Mouse (Mus musculus) limb, embryonic 11.5 days (tissue): ENCODE measurements at regions not wholly inside any gene's neighbourhood (a gene's known extent, or its start where the extent isn't known, plus 50 kb on each side); places are given as distances from the start of the nearest gene placed in this dataset.
"Not testable (repeated sequence)": the region's sequence is repeated elsewhere in the genome, so short reads cannot be mapped to it uniquely, and the experiment has no call there.

Experiments
- ATAC-seq: fragments of 200-750 bp; cut with Nextera tagmentation; 2 replicates; pipeline ENCODE4 v1.8.0; 2017; ENCODE audit warnings: low read depth; ENCODE audit not compliant: insufficient number of reproducible peaks, low FRiP score, low TSS enrichment
- DNase-seq: peaks from one replicate; pipeline ENCODE4 v3.0.0-alpha.2; 2015; ENCODE audit warnings: low spot score
- H3K27ac ChIP-seq: fragments of 300-500 bp; sonication (generic); replicated peaks from 2 replicates; pipeline ENCODE4 v1.5.1; 2014; ENCODE audit warnings: low read depth, mild to moderate bottlenecking, low read length
- H3K27me3 ChIP-seq: fragments of 300-500 bp; sonication (generic); 2 replicates; pipeline ENCODE4 v1.6.1; 2014; ENCODE audit warnings: mild to moderate bottlenecking, low read length, mixed read lengths; ENCODE audit not compliant: control insufficient read depth, insufficient read depth
- H3K36me3 ChIP-seq: fragments of 300-500 bp; sonication (generic); 2 replicates; pipeline ENCODE4 v1.6.1; 2014; ENCODE audit warnings: mild to moderate bottlenecking, low read length, moderate library complexity, mixed read lengths; ENCODE audit not compliant: control insufficient read depth, insufficient read depth
- H3K4me1 ChIP-seq: fragments of 300-500 bp; sonication (generic); 2 replicates; pipeline ENCODE4 v1.6.1; 2014; ENCODE audit warnings: low read length, mixed read lengths; ENCODE audit not compliant: control insufficient read depth, insufficient read depth
- H3K4me2 ChIP-seq: fragments of 300-500 bp; sonication (generic); 2 replicates; pipeline ENCODE4 v1.6.1; 2014; ENCODE audit warnings: low read depth, mild to moderate bottlenecking, moderate library complexity; ENCODE audit not compliant: severe bottlenecking
- H3K4me3 ChIP-seq: fragments of 300-500 bp; sonication (generic); 2 replicates; pipeline ENCODE4 v1.5.1; 2014; ENCODE audit warnings: low read depth, low read length
- H3K9ac ChIP-seq: fragments of 300-500 bp; sonication (generic); 2 replicates; pipeline ENCODE4 v1.6.1; 2014; ENCODE audit warnings: mild to moderate bottlenecking, low read length
- H3K9me3 ChIP-seq: fragments of 300-500 bp; sonication (generic); 2 replicates; pipeline ENCODE4 v1.6.1; 2016; ENCODE audit warnings: low read length; ENCODE audit not compliant: control insufficient read depth
- WGBS: fragments of 180-500 bp; shearing (Covaris S2); extraction: QIAGEN DNeasy Blood & Tissue Kit; methylation state at CpG from one replicate; pipeline ENCODE4 v1.1.7; 2014; 5-methylcytosine and 5-hydroxymethylcytosine counted together

DNA sequence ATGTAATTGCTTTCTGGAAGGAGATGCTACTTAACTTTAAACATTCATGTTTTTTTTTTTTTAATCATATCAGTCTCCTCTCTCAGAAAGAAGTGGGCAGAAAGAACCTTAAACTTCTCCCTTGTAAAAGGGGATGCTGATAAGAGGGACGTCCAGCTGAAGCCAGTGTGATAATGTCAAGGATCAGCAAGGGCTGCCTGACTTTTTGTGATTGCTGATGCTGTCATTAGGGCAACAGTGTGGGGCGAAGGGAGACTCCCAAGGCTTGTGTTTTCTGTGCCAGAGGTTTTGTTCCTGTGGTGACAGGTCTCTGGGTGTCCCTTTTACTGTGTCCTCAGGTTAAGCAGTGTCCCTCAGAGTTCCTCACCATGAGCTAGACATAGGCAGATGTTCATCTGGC lies 61.8 kb upstream of the Prkar2b start:
- H3K27me3 ChIP-seq = no peaks in the 10 kb centered on the region
- no peak for DNase-seq
- H3K27ac ChIP-seq = no peak overlapping the region

DNA sequence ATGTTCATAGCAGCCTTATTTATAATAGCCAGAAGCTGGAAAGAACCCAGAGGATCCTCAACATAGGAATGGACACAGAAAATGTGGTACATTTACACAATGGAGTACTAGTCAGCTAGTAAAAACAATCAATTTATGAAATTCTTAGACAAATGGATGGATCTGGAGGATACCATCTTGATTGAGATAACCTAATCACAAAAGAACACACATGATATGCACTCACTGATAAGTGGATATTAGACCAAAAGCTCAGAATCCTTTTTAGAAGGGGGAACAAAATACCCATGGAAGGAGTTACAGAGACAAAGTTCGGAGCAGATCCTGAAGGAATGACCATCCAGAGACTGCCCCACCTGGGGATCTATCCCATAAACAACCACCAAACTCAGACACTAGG lies 60.9 kb upstream of the Prkar2b start:
- H3K9me3 ChIP-seq, DNase-seq, ATAC-seq, H3K4me2 ChIP-seq, H3K27me3 ChIP-seq, H3K4me3 ChIP-seq, H3K36me3 ChIP-seq, H3K27ac ChIP-seq, H3K9ac ChIP-seq, H3K4me1 ChIP-seq: not testable (repeated sequence)
- 100% methylated on average over 1 of the region's 1 CpGs for WGBS

More for the DNA sequence above, 61.8 kb upstream of the Prkar2b start:
- no peak overlapping the region for H3K4me2 ChIP-seq
- no peaks in the 10 kb centered on the region for H3K9me3 ChIP-seq
- no peak overlapping the region for H3K4me3 ChIP-seq
- H3K4me1 ChIP-seq = no peaks in the 10 kb centered on the region; the same call in 1 of the 2 replicates
- H3K9ac ChIP-seq = no peak overlapping the region
- no peaks in the 10 kb centered on the region for H3K36me3 ChIP-seq
- WGBS = 56% methylated on average over 2 of the region's 2 CpGs
- no peak for ATAC-seq

DNA sequence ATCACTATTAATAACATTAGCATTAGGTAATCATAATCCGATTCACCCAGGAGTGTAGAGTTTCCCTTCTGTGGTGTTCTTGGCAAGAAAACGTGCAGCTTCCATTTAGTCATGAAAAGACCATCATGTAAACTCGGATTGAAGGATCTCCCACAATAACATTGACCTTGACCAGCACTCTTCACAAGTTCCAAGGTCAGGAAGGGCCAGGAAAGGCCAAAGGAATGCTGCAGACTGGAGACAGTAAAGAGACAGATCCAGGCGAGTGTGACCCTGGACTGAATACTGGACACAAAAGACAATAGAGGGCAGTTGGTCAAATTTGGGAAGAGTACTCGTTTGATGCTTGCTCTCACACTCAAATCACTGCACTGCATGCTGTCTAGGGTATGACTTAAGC lies 51.6 kb upstream of the Prkar2b start:
- DNase-seq = no peak
- WGBS = 77% methylated on average over 5 of the region's 5 CpGs
- H3K4me2 ChIP-seq = no peak overlapping the region

DNA sequence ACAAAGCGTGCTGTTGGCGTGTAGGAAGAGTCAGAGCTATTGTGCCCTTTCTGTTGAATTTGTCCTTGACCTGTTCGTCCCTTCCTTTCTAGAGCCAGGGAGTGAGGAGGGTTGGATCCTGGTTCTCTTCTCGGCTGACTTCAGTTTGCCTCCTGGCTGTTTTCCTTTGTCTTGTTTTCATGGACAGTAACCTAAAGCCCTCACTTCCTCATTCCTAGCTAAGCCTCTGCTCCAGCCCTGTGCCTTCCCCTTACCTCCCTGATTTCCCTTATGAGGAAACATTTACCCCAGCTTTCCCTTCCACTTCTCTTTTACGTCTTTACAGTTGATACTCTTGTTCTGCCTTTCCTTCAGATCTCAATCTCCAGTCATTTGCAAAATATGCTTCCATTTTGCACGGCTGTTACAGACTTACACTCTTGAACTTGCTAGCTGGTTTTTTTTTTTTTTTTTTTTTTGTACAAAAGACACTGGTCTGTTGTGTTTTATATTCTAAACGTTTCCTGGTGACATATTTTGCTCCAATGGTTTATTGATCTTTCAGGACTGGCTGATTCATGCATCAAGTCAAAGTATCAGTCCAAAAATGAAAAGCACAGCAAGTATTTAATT lies 50.5 kb upstream of the Prkar2b start:
- no peaks in the 10 kb centered on the region for H3K9me3 ChIP-seq
- DNase-seq = peak; percentile 26
- no peaks in the 10 kb centered on the region for H3K4me1 ChIP-seq
- H3K4me3 ChIP-seq = no peak overlapping the region
- H3K4me2 ChIP-seq = no peak overlapping the region
- WGBS = 59% methylated on average over 7 of the region's 7 CpGs
- H3K27ac ChIP-seq = no peak overlapping the region
- no peak overlapping the region for H3K9ac ChIP-seq
- no peaks in the 10 kb centered on the region for H3K36me3 ChIP-seq
- H3K27me3 ChIP-seq = no peaks in the 10 kb centered on the region
- no peak for ATAC-seq

More for the DNA sequence above, 51.6 kb upstream of the Prkar2b start:
- Histone ChIP-seq H3K9ac (no peak overlapping the region), H3K27ac (no peak overlapping the region), H3K27me3 (no peaks in the 10 kb centered on the region), H3K4me3 (no peak overlapping the region), H3K36me3 (no peaks in the 10 kb centered on the region), H3K4me1 (no peaks in the 10 kb centered on the region), H3K9me3 (no peaks in the 10 kb centered on the region)
- ATAC-seq = no peak

DNA sequence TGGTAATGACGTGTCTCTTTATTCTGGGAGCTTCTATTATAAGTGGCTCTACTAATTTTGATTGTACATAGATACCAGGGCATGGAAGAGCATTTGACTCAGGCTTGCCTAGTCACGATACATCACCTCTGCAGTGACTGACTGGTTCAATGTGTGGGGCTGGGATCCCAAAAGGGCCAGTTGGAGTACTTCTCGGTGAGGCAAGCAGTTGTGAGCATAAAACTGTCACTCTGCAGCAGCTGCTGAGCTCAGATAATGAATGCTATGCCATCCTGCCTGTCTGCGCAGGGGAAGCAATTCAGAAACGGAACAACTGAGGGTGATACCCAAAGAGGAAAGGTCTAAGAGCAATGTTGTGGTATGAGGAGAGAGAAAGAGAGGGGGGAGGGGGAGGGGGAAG lies 49.8 kb upstream of the Prkar2b start:
- no peaks in the 10 kb centered on the region for H3K4me1 ChIP-seq
- no peaks in the 10 kb centered on the region for H3K27me3 ChIP-seq
- ATAC-seq = no peak
- DNase-seq = peak; percentile 40
- H3K9ac ChIP-seq = no peak overlapping the region
- no peak overlapping the region for H3K27ac ChIP-seq
- H3K36me3 ChIP-seq = no peaks in the 10 kb centered on the region
- no peaks in the 10 kb centered on the region for H3K9me3 ChIP-seq
- H3K4me3 ChIP-seq = no peak overlapping the region
- 31% methylated on average over 5 of the region's 5 CpGs for WGBS
- H3K4me2 ChIP-seq = no peak overlapping the region
